Mouse (Mus musculus) stomach, embryonic 14.5 days (tissue): ENCODE results near the gene Adgrg6. TPM values are rescaled to one million over a fixed set of nuclear protein-coding genes. Genes with fewer than 3 reads are reported as not detected.

Experiments
- ATAC-seq: fragments of 200-750 bp; cut with Nextera tagmentation; 2 replicates; pipeline ENCODE4 v1.8.0; 2017; ENCODE audit warnings: low read depth, moderate TSS enrichment; ENCODE audit not compliant: insufficient number of reproducible peaks, insufficient read depth, low FRiP score
- H3K27ac ChIP-seq: fragments of 300-500 bp; sonication (generic); 2 replicates; pipeline ENCODE4 v1.5.1; 2014; ENCODE audit warnings: mild to moderate bottlenecking, low read length, moderate library complexity, mixed read lengths
- H3K27me3 ChIP-seq: fragments of 300-500 bp; sonication (generic); 2 replicates; pipeline ENCODE4 v1.6.1; 2014; ENCODE audit warnings: low read length, control low read depth, mixed read lengths; ENCODE audit not compliant: control insufficient read depth, insufficient read depth
- H3K36me3 ChIP-seq: fragments of 300-500 bp; sonication (generic); 2 replicates; pipeline ENCODE4 v1.6.1; 2014; ENCODE audit warnings: mild to moderate bottlenecking, control low read depth, low read length, moderate library complexity, mixed read lengths; ENCODE audit not compliant: control insufficient read depth, insufficient read depth
- H3K4me1 ChIP-seq: fragments of 300-500 bp; sonication (generic); 2 replicates; pipeline ENCODE4 v1.6.1; 2014; ENCODE audit warnings: low read length, control low read depth, mixed read lengths; ENCODE audit not compliant: control insufficient read depth, insufficient read depth
- H3K4me2 ChIP-seq: fragments of 300-500 bp; sonication (generic); replicated peaks from 2 replicates; pipeline ENCODE4 v1.6.1; 2014; ENCODE audit warnings: low read depth, low read length, control low read depth
- H3K4me3 ChIP-seq: fragments of 300-500 bp; sonication (generic); 2 replicates; pipeline ENCODE4 v1.5.1; 2014; ENCODE audit warnings: low read depth, low read length, control low read depth
- H3K9ac ChIP-seq: fragments of 300-500 bp; sonication (generic); replicated peaks from 2 replicates; pipeline ENCODE4 v1.6.1; 2014; ENCODE audit warnings: low read depth, mild to moderate bottlenecking, control low read depth, low read length, moderate library complexity, mixed read lengths
- H3K9me3 ChIP-seq: fragments of 300-500 bp; sonication (generic); 2 replicates; pipeline ENCODE4 v1.6.1; 2016; ENCODE audit warnings: low read depth, low read length, control low read depth; ENCODE audit not compliant: control insufficient read depth
- WGBS: fragments of 180-500 bp; shearing (Covaris S2); extraction: QIAGEN DNeasy Blood & Tissue Kit; methylation state at CpG from one replicate; pipeline ENCODE4 v1.1.7; 2014; 5-methylcytosine and 5-hydroxymethylcytosine counted together
- polyA plus RNA-seq: library from polyadenylated mRNA; unstranded; fragments of >200 nt; fragmentation: Nextera tagmentation; extraction: Ambion mirVana; gene quantifications from 2 replicates; pipeline ENCODE4 v1.2.1, GENCODE M21; 2014

The Adgrg6 gene
- polyA plus RNA-seq, 1 experiment from 2014 or later = 5.6 TPM

- Histone ChIP-seq H3K4me2 (no peak overlapping the region), H3K27me3 (no peaks in the 10 kb centered on the region), H3K4me1 (no peaks in the 10 kb centered on the region), H3K27ac (no peak overlapping the region), H3K4me3 (no peak overlapping the region), H3K9me3 (no peaks in the 10 kb centered on the region), H3K9ac (no peak overlapping the region), H3K36me3 (no peaks in the 10 kb centered on the region)
- 52% methylated on average over 5 of the region's 5 CpGs for WGBS
- 0 out of 2 replicates have a peak, but pooled peaks have one; percentile 33 for ATAC-seq
Observed at GRCm38 (mm10) chr10:14482483-14482882, 63.0 kb downstream of the Adgrg6 start.

- no peaks in the 10 kb centered on the region for H3K9me3 ChIP-seq
- no peaks in the 10 kb centered on the region for H3K36me3 ChIP-seq
- 41% methylated on average over 5 of the region's 5 CpGs for WGBS
- no peak overlapping the region for H3K9ac ChIP-seq
- no peaks in the 10 kb centered on the region for H3K27me3 ChIP-seq
- no peaks in the 10 kb centered on the region for H3K4me1 ChIP-seq
- H3K4me3 ChIP-seq = no peak overlapping the region
- no peak overlapping the region for H3K4me2 ChIP-seq
- ATAC-seq = no peak
- no peak overlapping the region for H3K27ac ChIP-seq
Observed at GRCm38 (mm10) chr10:14480928-14481327, 64.5 kb downstream of the Adgrg6 start.

GRCm38 (mm10) chr10:14476393-14476792, 69.1 kb downstream of the Adgrg6 start:
- ATAC-seq = no peak
- no peak overlapping the region for H3K4me3 ChIP-seq
- H3K4me2 ChIP-seq = no peak overlapping the region
- no peak overlapping the region for H3K27ac ChIP-seq
- H3K4me1 ChIP-seq = no peaks in the 10 kb centered on the region
- no peaks in the 10 kb centered on the region for H3K27me3 ChIP-seq
- H3K9me3 ChIP-seq = no peaks in the 10 kb centered on the region
- H3K36me3 ChIP-seq = no peaks in the 10 kb centered on the region
- 72% methylated on average over 1 of the region's 1 CpGs for WGBS
- H3K9ac ChIP-seq = no peak overlapping the region

- Histone ChIP-seq H3K27me3 (no peaks in the 10 kb centered on the region), H3K4me1 (no peaks in the 10 kb centered on the region), H3K9ac (no peak overlapping the region), H3K9me3 (no peaks in the 10 kb centered on the region), H3K4me2 (no peak overlapping the region), H3K27ac (no peak overlapping the region), H3K4me3 (no peak overlapping the region), H3K36me3 (no peaks in the 10 kb centered on the region)
- no peak for ATAC-seq
- 92% methylated on average over 2 of the region's 2 CpGs for WGBS
Observed at GRCm38 (mm10) chr10:14475641-14476040, 69.8 kb downstream of the Adgrg6 start.

GRCm38 (mm10) chr10:14474541-14475305, 70.7 kb downstream of the Adgrg6 start:
- Histone ChIP-seq H3K4me2 (no peak overlapping the region), H3K27me3 (no peaks in the 10 kb centered on the region), H3K27ac (no peak overlapping the region), H3K36me3 (no peaks in the 10 kb centered on the region), H3K9ac (no peak overlapping the region), H3K9me3 (no peaks in the 10 kb centered on the region), H3K4me3 (no peak overlapping the region), H3K4me1 (no peaks in the 10 kb centered on the region)
- WGBS = 65% methylated on average over 8 of the region's 8 CpGs
- no peak for ATAC-seq

GRCm38 (mm10) chr10:14471039-14471550, 74.4 kb downstream of the Adgrg6 start:
- no peaks in the 10 kb centered on the region for H3K9me3 ChIP-seq
- H3K36me3 ChIP-seq = no peaks in the 10 kb centered on the region
- no peak overlapping the region for H3K9ac ChIP-seq
- H3K4me1 ChIP-seq = no peaks in the 10 kb centered on the region
- no peak overlapping the region for H3K27ac ChIP-seq
- WGBS = 65% methylated on average over 5 of the region's 5 CpGs
- H3K27me3 ChIP-seq = no peaks in the 10 kb centered on the region
- H3K4me3 ChIP-seq = no peak overlapping the region
- ATAC-seq = no peak
- H3K4me2 ChIP-seq = no peak overlapping the region

- ATAC-seq = no peak
- H3K4me3 ChIP-seq = no peak overlapping the region
- H3K27me3 ChIP-seq = no peaks in the 10 kb centered on the region
- no peaks in the 10 kb centered on the region for H3K36me3 ChIP-seq
- H3K9me3 ChIP-seq = no peaks in the 10 kb centered on the region
- H3K4me2 ChIP-seq = no peak overlapping the region
- H3K9ac ChIP-seq = no peak overlapping the region
- no peaks in the 10 kb centered on the region for H3K4me1 ChIP-seq
- 81% methylated on average over 10 of the region's 10 CpGs for WGBS
- H3K27ac ChIP-seq = no peak overlapping the region
Observed at GRCm38 (mm10) chr10:14468623-14469022, 76.8 kb downstream of the Adgrg6 start.

GRCm38 (mm10) chr10:14463796-14464511, 81.5 kb downstream of the Adgrg6 start:
- no peak overlapping the region for H3K9ac ChIP-seq
- 56% methylated on average over 4 of the region's 4 CpGs for WGBS
- no peaks in the 10 kb centered on the region for H3K9me3 ChIP-seq
- no peaks in the 10 kb centered on the region for H3K36me3 ChIP-seq
- no peak overlapping the region for H3K4me3 ChIP-seq
- no peak overlapping the region for H3K4me2 ChIP-seq
- no peak overlapping the region for H3K27ac ChIP-seq
- ATAC-seq = peak; percentile 38; the same call in 1 of the 2 replicates
- H3K27me3 ChIP-seq = no peaks in the 10 kb centered on the region
- H3K4me1 ChIP-seq = no peaks in the 10 kb centered on the region
